Mouse (Mus musculus) E14TG2a.4 (cell line): ENCODE measurements around the gene Wrap53.
A peak's percentile ranks its signal among the peaks of the same experiment; 100 is the strongest.

Source experiments
- H3K27me3 ChIP-seq: 2 replicates; pipeline ENCODE4 v1.6.1; 2014; ENCODE audit warnings: low read length, control low read depth; ENCODE audit not compliant: insufficient read depth
- H3K36me3 ChIP-seq: 2 replicates; pipeline ENCODE4 v1.6.1; 2014; ENCODE audit warnings: low read length, control low read depth; ENCODE audit not compliant: insufficient read depth
- H3K4me1 ChIP-seq: replicated peaks from 2 replicates; pipeline ENCODE4 v1.6.1; 2014; ENCODE audit warnings: low read depth, low read length, control low read depth
- H3K4me3 ChIP-seq: replicated peaks from 2 replicates; pipeline ENCODE4 v1.5.1; 2014; ENCODE audit warnings: mild to moderate bottlenecking, low read length
- H3K9me3 ChIP-seq: 2 replicates; pipeline ENCODE4 v1.6.1; 2014; ENCODE audit warnings: low read length, control low read depth
- CTCF ChIP-seq: conservative IDR thresholded peaks from 2 replicates; pipeline ENCODE4 v1.5.1; 2014; ENCODE audit warnings: low read length
- NANOG ChIP-seq: IDR thresholded peaks from 2 replicates; pipeline ENCODE4 v1.6.1; 2014; ENCODE audit warnings: borderline replicate concordance, low read length, mixed read lengths
- POU5F1 ChIP-seq: IDR thresholded peaks from 2 replicates; pipeline ENCODE4 v1.6.1; 2014; ENCODE audit warnings: low read length, borderline replicate concordance

Gene Wrap53

DNA sequence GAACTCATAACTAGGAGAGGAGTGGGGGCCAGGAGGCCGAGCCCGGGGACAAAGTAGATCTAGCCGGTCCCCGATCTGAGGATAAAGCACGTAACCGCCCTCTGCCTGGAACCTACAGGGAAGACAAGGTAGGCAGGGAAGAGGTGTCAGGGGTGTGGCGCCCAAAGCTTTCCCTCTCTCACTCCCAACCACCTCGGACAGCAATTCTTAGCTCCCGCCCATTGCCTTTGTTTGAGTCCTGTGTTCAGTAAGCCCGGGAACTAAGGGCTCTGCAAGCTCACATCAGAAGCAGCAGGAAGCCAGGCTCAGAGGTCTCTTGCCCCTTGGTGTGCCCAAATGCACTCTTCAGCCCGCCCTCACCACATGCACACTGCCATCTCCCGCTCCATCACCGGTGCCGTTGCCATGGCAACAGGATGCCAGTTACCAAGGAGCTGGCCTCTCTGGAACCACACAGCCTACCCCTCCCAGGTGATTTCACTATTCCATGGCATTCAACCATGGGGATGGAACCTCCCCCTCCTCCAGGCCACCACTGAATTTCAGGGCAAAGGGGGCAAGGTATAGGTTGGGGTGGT lies 22.6 kb downstream of the Wrap53 start:
- Histone ChIP-seq H3K4me3 (0 out of 2 replicates have a peak overlapping the region, but pooled peaks have one; percentile 0), H3K9me3 (no peaks in the 10 kb centered on the region), H3K27me3 (peaks cover 25% of the 10 kb centered on the region), H3K4me1 (peaks cover 89% of the 10 kb centered on the region), H3K36me3 (peaks cover 11% of the 10 kb centered on the region)
- TF ChIP-seq CTCF (no peak), POU5F1 (no peak), NANOG (no peak)

DNA sequence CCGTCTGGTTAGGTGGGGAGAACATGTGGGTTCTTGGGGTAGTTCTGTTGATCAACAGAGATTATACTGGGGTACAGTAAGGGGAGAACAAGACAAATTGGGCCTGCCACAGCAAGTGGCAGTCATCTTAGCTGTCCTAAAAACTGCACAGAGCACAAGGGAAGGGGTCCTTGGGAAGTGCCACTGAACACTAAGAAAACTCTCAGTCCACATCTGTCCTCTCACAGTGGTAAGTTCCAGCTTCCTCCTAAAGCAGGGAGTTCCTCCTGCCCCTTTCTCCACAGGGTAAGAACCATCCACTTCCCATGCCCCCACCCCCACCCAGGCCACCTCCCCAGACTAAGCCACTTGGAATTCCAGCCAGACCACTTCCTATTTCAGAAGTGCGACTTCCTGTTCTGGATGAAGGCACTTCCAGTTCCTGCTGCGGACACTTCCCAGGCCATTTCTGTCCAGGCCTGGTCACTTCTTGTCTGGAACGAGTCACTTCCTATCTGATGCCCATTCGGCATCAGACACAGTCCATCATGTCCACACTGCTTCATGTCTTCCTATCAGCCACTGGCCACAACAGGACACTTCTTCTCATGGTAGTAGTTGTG lies 25.4 kb downstream of the Wrap53 start:
- Histone ChIP-seq H3K4me3 (no peak overlapping the region), H3K9me3 (no peaks in the 10 kb centered on the region), H3K4me1 (peaks cover 92% of the 10 kb centered on the region), H3K36me3 (no peaks in the 10 kb centered on the region), H3K27me3 (peaks cover 21% of the 10 kb centered on the region)
- no peak for TF ChIP-seq NANOG
- no peak for TF ChIP-seq POU5F1
- no peak for TF ChIP-seq CTCF

DNA sequence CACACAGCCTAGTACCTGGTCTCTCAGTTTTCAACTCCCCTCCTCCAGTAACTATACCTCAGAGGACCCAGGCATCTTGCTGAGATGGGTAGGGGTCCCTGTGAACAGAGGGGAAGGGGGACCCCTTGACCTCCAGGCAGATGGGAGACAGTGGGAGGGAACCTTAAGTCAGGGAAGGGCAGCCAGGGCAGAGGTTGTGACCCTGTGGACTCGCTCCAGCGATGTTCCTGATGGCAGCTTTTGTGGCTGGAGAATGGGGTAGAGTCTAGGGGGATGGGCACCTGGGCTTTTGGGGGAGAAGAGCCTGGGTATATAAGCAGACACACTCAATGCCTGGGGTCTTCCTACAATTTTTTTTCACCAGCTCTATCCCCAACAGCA lies 26.7 kb downstream of the Wrap53 start:
- no peaks in the 10 kb centered on the region for H3K9me3 ChIP-seq
- peaks cover 93% of the 10 kb centered on the region for H3K4me1 ChIP-seq
- peaks cover 9% of the 10 kb centered on the region for H3K27me3 ChIP-seq
- no peak for TF ChIP-seq NANOG
- no peak for TF ChIP-seq POU5F1
- no peak for TF ChIP-seq CTCF
- H3K36me3 ChIP-seq = no peaks in the 10 kb centered on the region
- H3K4me3 ChIP-seq = peak overlapping the region; percentile 17; the same call in 1 of the 2 replicates

DNA sequence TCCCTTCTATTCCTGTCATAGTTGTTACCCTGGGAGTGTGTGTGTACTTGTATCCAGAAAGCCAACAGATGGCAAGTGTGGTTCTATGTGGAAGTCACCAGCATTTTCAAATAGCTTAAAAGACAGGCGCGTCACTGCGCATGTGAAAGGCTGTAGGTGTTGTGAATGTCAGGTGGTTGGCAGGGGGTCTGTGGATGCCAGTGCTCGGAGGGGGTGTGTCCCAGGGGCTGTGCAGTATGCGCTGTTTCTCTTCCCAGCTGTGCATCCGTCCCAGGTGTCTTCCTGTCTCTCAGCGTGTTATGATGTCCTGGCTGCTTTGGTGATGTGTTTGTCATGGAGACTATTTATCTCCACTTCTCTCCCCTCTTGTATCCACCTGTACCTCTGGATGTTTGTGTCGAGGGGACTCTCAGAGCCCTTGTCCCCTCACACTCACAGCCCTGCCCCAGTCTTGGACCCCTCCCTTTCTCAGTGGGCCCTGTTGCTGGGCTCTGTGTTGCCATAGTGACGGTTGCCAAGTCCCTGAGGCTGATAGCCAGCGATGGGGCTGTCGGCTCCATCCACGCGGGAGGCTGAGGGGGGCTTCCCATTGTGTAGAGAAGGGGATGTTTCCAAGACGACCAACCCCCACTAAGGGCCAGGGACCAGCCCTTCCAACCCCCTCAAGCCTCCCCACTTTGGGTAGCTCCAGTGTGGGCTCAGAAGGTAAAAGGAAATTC lies 27.3 kb downstream of the Wrap53 start:
- Histone ChIP-seq H3K9me3 (no peaks in the 10 kb centered on the region), H3K27me3 (peaks cover 7% of the 10 kb centered on the region; the same call in 1 of the 2 replicates), H3K36me3 (no peaks in the 10 kb centered on the region), H3K4me1 (peaks cover 93% of the 10 kb centered on the region), H3K4me3 (peak overlapping the region; percentile 17; the same call in 1 of the 2 replicates)
- no peak for TF ChIP-seq NANOG
- TF ChIP-seq CTCF = no peak
- TF ChIP-seq POU5F1 = no peak

DNA sequence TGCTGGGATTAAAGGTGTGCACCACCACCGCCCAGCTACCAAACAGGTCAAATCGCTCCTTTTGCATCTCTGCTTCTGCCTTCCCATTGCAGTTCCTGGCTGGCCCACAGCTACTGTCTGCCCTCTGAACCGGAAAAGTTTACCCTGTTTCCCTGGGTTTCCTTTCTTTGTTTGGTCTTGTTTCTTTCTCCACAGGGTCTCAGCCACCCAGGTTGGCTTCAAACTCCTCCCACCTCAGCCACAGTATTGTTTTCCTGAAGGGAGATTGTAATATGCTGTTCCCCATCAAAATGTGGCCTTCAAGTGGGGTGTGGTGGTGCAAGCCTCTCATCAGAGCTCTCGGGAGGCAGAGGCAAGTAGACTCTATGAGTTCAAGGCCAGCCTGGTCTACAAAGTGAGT lies 28.7 kb downstream of the Wrap53 start:
- Histone ChIP-seq H3K27me3 (peaks cover 3% of the 10 kb centered on the region; the same call in 1 of the 2 replicates), H3K4me1 (peaks cover 87% of the 10 kb centered on the region), H3K9me3 (no peaks in the 10 kb centered on the region), H3K36me3 (no peaks in the 10 kb centered on the region), H3K4me3 (no peak overlapping the region)
- no peak for TF ChIP-seq CTCF

DNA sequence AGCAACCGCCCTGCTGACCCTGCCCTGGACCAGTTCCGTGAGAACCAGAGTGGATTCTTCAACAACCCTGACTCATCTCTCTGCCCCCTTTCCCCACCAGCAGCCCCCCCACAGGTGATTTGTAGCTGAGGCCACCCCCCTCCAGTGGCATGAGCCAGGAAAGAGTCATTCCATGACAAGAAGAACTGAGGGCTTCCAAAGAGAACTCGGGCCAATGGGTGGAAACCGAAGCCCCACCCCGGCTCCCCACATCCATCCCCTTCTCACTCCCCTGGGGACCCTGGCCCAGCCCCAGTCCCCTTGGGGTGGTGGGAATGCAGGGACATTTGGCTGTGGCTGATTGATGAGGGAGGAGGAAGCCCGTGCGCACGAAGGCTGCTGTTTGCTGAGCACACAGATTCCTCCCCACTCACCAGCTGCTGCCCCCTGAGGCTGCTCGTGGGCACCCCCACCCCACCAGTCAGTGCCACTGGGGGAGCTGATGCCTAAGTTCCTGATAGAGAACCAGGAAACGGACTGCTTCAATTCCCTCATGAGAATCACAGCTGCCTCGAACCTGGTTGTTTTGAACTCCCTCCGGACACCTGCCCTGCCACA lies 30.9 kb downstream of the Wrap53 start, which contains the start of gene Dnah2:
Gene Dnah2 (minus strand): TSS at position 51 of the 597 bp plus-strand sequence.
- peaks cover 88% of the 10 kb centered on the region for H3K4me1 ChIP-seq
- TF ChIP-seq NANOG (no peak), CTCF (no peak)
- H3K9me3 ChIP-seq = no peaks in the 10 kb centered on the region

DNA sequence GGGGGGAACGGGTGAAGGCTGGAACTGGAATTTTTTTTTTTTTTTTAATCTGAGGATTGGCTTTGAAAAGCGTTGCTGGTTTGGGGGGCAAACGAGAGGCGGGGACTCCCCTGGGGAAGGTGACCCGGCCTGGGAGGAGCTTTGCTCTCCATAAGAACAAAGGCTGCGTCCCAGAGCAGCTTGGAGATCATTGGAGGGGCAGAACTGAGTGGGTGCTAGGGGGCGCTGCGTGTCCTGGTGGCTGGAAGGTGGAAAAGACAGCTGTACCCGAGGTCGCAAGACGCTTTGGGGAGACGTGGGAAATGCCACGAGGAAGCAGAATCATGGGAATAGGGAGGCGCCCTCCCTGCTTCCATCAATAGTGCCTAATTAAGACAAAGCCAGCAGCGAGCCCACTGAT lies 33.0 kb downstream of the Wrap53 start:
- Histone ChIP-seq H3K4me3 (peak overlapping the region; percentile 79), H3K36me3 (no peaks in the 10 kb centered on the region), H3K9me3 (no peaks in the 10 kb centered on the region), H3K4me1 (peaks cover 80% of the 10 kb centered on the region), H3K27me3 (peaks cover 3% of the 10 kb centered on the region; the same call in 1 of the 2 replicates)
- TF ChIP-seq NANOG (no peak), CTCF (peak; percentile 37)

More for the DNA sequence above, 30.9 kb downstream of the Wrap53 start, which contains the start of gene Dnah2:
- H3K36me3 ChIP-seq = no peaks in the 10 kb centered on the region
- peaks cover 3% of the 10 kb centered on the region; the same call in 1 of the 2 replicates for H3K27me3 ChIP-seq
- H3K4me3 ChIP-seq = peak within 1 kb of the TSS; percentile 79

DNA sequence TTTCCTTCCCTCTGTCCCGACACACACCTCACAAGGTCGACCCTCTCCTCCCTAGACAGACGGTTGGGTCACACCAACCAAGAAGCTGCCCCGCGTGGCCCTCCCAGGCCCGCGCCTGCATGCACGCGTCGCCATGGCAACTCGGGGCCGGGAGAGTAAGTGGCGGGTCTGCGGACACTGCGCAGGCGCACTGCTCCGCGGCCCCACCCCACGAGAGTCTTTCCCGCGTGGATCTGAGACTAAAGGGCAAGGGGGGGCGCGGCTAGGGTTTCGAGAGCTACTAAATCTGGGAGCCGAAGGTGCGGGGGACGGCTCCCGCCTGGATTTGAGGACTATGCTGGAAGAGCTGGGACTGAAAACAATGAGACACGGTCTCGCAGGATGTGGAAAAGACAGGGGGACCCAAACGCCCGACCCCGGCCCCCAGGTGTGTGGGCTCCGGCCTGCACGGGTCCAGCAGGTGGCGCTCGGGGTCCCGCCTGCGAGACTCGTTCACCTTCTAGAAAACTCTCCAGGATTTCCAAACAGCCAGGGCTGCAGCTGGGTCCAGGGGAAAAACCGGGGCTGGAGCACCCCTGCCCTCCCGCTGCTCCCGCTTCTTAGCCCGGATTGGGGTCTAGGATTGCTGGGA lies 33.5 kb downstream of the Wrap53 start:
- H3K27me3 ChIP-seq = peaks cover 3% of the 10 kb centered on the region; the same call in 1 of the 2 replicates
- peaks cover 75% of the 10 kb centered on the region for H3K4me1 ChIP-seq
- H3K9me3 ChIP-seq = no peaks in the 10 kb centered on the region
- H3K36me3 ChIP-seq = no peaks in the 10 kb centered on the region
- H3K4me3 ChIP-seq = peak overlapping the region; percentile 79
- TF ChIP-seq CTCF = peak; percentile 33; the same call in 1 of the 2 replicates
- no peak for TF ChIP-seq POU5F1
- TF ChIP-seq NANOG = no peak
